Mouse (Mus musculus): Measurements from ENCODE around the gene Dnajc11. TPM values are rescaled to one million over a fixed set of nuclear protein-coding genes. Genes with fewer than 3 reads are reported as not detected.

Dnajc11 gene
- polyA plus RNA-seq, 1 experiment: 58.5 TPM

- H3K4me1 ChIP-seq (ENCODE audit: control insufficient read depth, insufficient read depth, low read length): 0 out of 2 replicates have a peak, but pooled peaks cover 1% of the 10 kb centered on the region
- H3K4me3 ChIP-seq (ENCODE audit: insufficient read depth, low read length): no peak overlapping the region; the same call in 1 of the 2 replicates
- H3K27ac ChIP-seq (ENCODE audit: insufficient read depth, low read length): no peak overlapping the region
- TF ChIP-seq POLR2A (IDR thresholded peaks at IDR 0.05; ENCODE audit: extremely low read depth, insufficient read depth, low read length) (no peak), CTCF (IDR thresholded peaks at IDR 0.05; ENCODE audit: extremely low read depth, insufficient read depth, low read length) (peak; percentile 70)
Measured at GRCm38 (mm10) chr4:151919900-151920643, 13.4 kb upstream of the Dnajc11 start.

GRCm38 (mm10) chr4:151922124-151922523, 11.4 kb upstream of the Dnajc11 start:
- TF ChIP-seq CTCF (IDR thresholded peaks at IDR 0.05; ENCODE audit: extremely low read depth, insufficient read depth, low read length): no peak
- TF ChIP-seq POLR2A (IDR thresholded peaks at IDR 0.05; ENCODE audit: extremely low read depth, insufficient read depth, low read length): no peak
- 0 out of 2 replicates have a peak, but pooled peaks cover 1% of the 10 kb centered on the region for H3K4me1 ChIP-seq (ENCODE audit: control insufficient read depth, insufficient read depth, low read length)
- no peak overlapping the region for H3K27ac ChIP-seq (ENCODE audit: insufficient read depth, low read length)
- H3K4me3 ChIP-seq (ENCODE audit: insufficient read depth, low read length): no peak overlapping the region

GRCm38 (mm10) chr4:151932576-151933504, 651 bp upstream of the Dnajc11 start:
- Histone ChIP-seq H3K27ac (ENCODE audit: insufficient read depth, low read length) (no peak overlapping the region), H3K4me3 (ENCODE audit: insufficient read depth, low read length) (peak overlapping the region; percentile 87), H3K4me1 (ENCODE audit: control insufficient read depth, insufficient read depth, low read length) (no peaks in the 10 kb centered on the region)
- TF ChIP-seq POLR2A (IDR thresholded peaks at IDR 0.05; ENCODE audit: extremely low read depth, insufficient read depth, low read length) (no peak), CTCF (IDR thresholded peaks at IDR 0.05; ENCODE audit: extremely low read depth, insufficient read depth, low read length) (no peak)

GRCm38 (mm10) chr4:151934215-151934572, 703 bp downstream of the Dnajc11 start:
- no peaks in the 10 kb centered on the region for H3K4me1 ChIP-seq (ENCODE audit: control insufficient read depth, insufficient read depth, low read length)
- no peak for TF ChIP-seq POLR2A (IDR thresholded peaks at IDR 0.05; ENCODE audit: extremely low read depth, insufficient read depth, low read length)
- TF ChIP-seq CTCF (IDR thresholded peaks at IDR 0.05; ENCODE audit: extremely low read depth, insufficient read depth, low read length): no peak
- peak overlapping the region; percentile 87 for H3K4me3 ChIP-seq (ENCODE audit: insufficient read depth, low read length)
- no peak overlapping the region for H3K27ac ChIP-seq (ENCODE audit: insufficient read depth, low read length)

- Histone ChIP-seq H3K4me1 (ENCODE audit: control insufficient read depth, insufficient read depth, low read length) (no peaks in the 10 kb centered on the region), H3K4me3 (ENCODE audit: insufficient read depth, low read length) (no peak overlapping the region), H3K27ac (ENCODE audit: insufficient read depth, low read length) (no peak overlapping the region)
- TF ChIP-seq CTCF (IDR thresholded peaks at IDR 0.05; ENCODE audit: extremely low read depth, insufficient read depth, low read length) (no peak), POLR2A (IDR thresholded peaks at IDR 0.05; ENCODE audit: extremely low read depth, insufficient read depth, low read length) (no peak)
Measured at GRCm38 (mm10) chr4:151937441-151937840, 4.0 kb downstream of the Dnajc11 start.

GRCm38 (mm10) chr4:151938089-151938488, 4.6 kb downstream of the Dnajc11 start:
- no peak overlapping the region for H3K27ac ChIP-seq (ENCODE audit: insufficient read depth, low read length)
- no peak overlapping the region for H3K4me3 ChIP-seq (ENCODE audit: insufficient read depth, low read length)
- no peak for TF ChIP-seq CTCF (IDR thresholded peaks at IDR 0.05; ENCODE audit: extremely low read depth, insufficient read depth, low read length)
- no peak for TF ChIP-seq POLR2A (IDR thresholded peaks at IDR 0.05; ENCODE audit: extremely low read depth, insufficient read depth, low read length)
- no peaks in the 10 kb centered on the region for H3K4me1 ChIP-seq (ENCODE audit: control insufficient read depth, insufficient read depth, low read length)

GRCm38 (mm10) chr4:151946211-151946610, 12.7 kb downstream of the Dnajc11 start:
- H3K27ac ChIP-seq (ENCODE audit: insufficient read depth, low read length): no peak overlapping the region
- TF ChIP-seq CTCF (IDR thresholded peaks at IDR 0.05; ENCODE audit: extremely low read depth, insufficient read depth, low read length) (no peak), POLR2A (IDR thresholded peaks at IDR 0.05; ENCODE audit: extremely low read depth, insufficient read depth, low read length) (no peak)
- no peak overlapping the region for H3K4me3 ChIP-seq (ENCODE audit: insufficient read depth, low read length)
- no peaks in the 10 kb centered on the region for H3K4me1 ChIP-seq (ENCODE audit: control insufficient read depth, insufficient read depth, low read length)

GRCm38 (mm10) chr4:151948497-151949471, 15.3 kb downstream of the Dnajc11 start:
- H3K27ac ChIP-seq (ENCODE audit: insufficient read depth, low read length): no peak overlapping the region
- TF ChIP-seq CTCF (IDR thresholded peaks at IDR 0.05; ENCODE audit: extremely low read depth, insufficient read depth, low read length) (no peak), POLR2A (IDR thresholded peaks at IDR 0.05; ENCODE audit: extremely low read depth, insufficient read depth, low read length) (no peak)
- H3K4me3 ChIP-seq (ENCODE audit: insufficient read depth, low read length): no peak overlapping the region
- H3K4me1 ChIP-seq (ENCODE audit: control insufficient read depth, insufficient read depth, low read length): no peaks in the 10 kb centered on the region

- Histone ChIP-seq H3K4me3 (ENCODE audit: insufficient read depth, low read length) (no peak overlapping the region), H3K4me1 (ENCODE audit: control insufficient read depth, insufficient read depth, low read length) (no peaks in the 10 kb centered on the region), H3K27ac (ENCODE audit: insufficient read depth, low read length) (no peak overlapping the region)
- TF ChIP-seq POLR2A (IDR thresholded peaks at IDR 0.05; ENCODE audit: extremely low read depth, insufficient read depth, low read length) (no peak), CTCF (IDR thresholded peaks at IDR 0.05; ENCODE audit: extremely low read depth, insufficient read depth, low read length) (no peak)
Measured at GRCm38 (mm10) chr4:151953209-151953608, 19.7 kb downstream of the Dnajc11 start.

All from cortical plate, adult 2 months (tissue).